Mouse (Mus musculus) CH12.LX (cell line): ENCODE results near the gene Myt1l.

Source experiments
- MAFK ChIP-seq: IDR thresholded peaks from 2 replicates; pipeline ENCODE4 v1.6.1; 2011; ENCODE audit warnings: low read length, improper control_type of control experiment; ENCODE audit not compliant: insufficient replicate concordance
- POLR2AphosphoS2 ChIP-seq: IDR thresholded peaks from 2 replicates; pipeline ENCODE4 v1.6.1; 2011; ENCODE audit warnings: low read depth, low read length, improper control_type of control experiment

GRCm38 (mm10) chr12:29938376-29939041 is 410.3 kb downstream of the Myt1l start:
- TF ChIP-seq POLR2AphosphoS2 (no peak), MAFK (no peak)
